Mouse (Mus musculus): ENCODE measurements around the gene Ak6. TPM values are rescaled to one million over a fixed set of nuclear protein-coding genes. Genes with fewer than 3 reads are reported as not detected.

Ak6 gene
- polyA plus RNA-seq, 1 experiment from 2014 or later = 257 TPM

DNA sequence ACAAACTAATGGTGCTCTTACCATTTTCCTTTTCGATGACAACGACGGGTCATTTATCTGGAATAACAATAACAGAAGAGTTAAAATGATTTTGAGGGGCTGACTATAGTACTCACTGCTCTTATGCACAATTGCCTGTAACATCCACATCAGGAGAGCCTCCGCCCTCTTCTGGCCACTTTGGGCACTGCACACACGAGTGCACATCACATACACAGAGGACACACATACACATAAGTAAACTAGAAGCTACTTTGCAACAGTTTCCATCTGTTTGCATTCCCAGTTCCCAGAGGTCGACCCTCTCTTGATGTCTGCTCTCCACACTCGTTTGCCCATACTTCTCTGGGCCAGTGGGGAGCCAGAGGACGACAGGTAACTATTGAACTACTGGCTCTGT is 43.0 kb upstream of the Ak6 start:
- Histone ChIP-seq H3K9me3 (replicated peaks; ENCODE audit: low read length) (no peaks in the 10 kb centered on the region), H3K4me3 (replicated peaks; ENCODE audit: low read depth, low read length) (no peak overlapping the region), H3K36me3 (ENCODE audit: insufficient read depth, low read length) (0 out of 2 replicates have a peak, but pooled peaks cover 2% of the 10 kb centered on the region), H3K4me2 (ENCODE audit: low read length) (no peak overlapping the region), H3K4me1 (replicated peaks; ENCODE audit: insufficient read depth, low read length) (no peaks in the 10 kb centered on the region), H3K9ac (ENCODE audit: low read depth, low read length) (no peak overlapping the region), H3K27ac (no peak overlapping the region), H3K27me3 (ENCODE audit: insufficient read depth, low read length) (no peaks in the 10 kb centered on the region)
- 88% methylated on average over 8 of the region's 8 CpGs for WGBS
- DNase-seq (ENCODE audit: low spot score) (no peak), ATAC-seq (replicated peaks; ENCODE audit: low FRiP score, low read depth) (no peak)
- TF ChIP-seq CTCF (IDR thresholded peaks at IDR 0.05; ENCODE audit: low read depth) = peak; percentile 42; the same call in 1 of the 2 replicates

DNA sequence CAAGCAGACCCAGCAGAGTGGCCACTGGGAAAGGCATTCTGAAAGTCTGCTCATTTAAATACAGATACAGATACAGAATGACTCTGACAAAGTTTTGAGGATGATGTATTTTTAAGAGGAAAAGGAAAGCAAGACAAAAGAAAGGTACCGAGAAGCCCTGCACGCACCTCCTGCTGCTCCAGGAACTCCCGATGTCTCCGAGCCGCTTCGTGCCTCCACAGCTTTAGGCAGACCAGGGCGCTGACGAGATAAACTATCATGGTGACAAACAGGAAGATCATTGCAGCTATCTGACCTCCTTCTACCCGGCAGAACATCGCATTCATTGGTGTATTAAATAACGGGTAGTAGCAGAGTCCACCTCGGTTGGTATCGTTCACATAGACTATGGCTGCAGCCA is 39.5 kb upstream of the Ak6 start:
- DNase-seq (ENCODE audit: low spot score) (no peak), ATAC-seq (replicated peaks; ENCODE audit: low FRiP score, low read depth) (no peak)
- H3K4me1 ChIP-seq (replicated peaks; ENCODE audit: insufficient read depth, low read length) = no peaks in the 10 kb centered on the region
- H3K4me3 ChIP-seq (replicated peaks; ENCODE audit: low read depth, low read length) = no peak overlapping the region
- no peaks in the 10 kb centered on the region for H3K27me3 ChIP-seq (ENCODE audit: insufficient read depth, low read length)
- no peak overlapping the region for H3K9ac ChIP-seq (ENCODE audit: low read depth, low read length)
- 92% methylated on average over 13 of the region's 13 CpGs for WGBS
- no peak for TF ChIP-seq CTCF (IDR thresholded peaks at IDR 0.05; ENCODE audit: low read depth)
- H3K27ac ChIP-seq = no peak overlapping the region
- no peaks in the 10 kb centered on the region for H3K9me3 ChIP-seq (replicated peaks; ENCODE audit: low read length)
- no peak overlapping the region for H3K4me2 ChIP-seq (ENCODE audit: low read length)
- H3K36me3 ChIP-seq (ENCODE audit: insufficient read depth, low read length) = 0 out of 2 replicates have a peak, but pooled peaks cover 2% of the 10 kb centered on the region

DNA sequence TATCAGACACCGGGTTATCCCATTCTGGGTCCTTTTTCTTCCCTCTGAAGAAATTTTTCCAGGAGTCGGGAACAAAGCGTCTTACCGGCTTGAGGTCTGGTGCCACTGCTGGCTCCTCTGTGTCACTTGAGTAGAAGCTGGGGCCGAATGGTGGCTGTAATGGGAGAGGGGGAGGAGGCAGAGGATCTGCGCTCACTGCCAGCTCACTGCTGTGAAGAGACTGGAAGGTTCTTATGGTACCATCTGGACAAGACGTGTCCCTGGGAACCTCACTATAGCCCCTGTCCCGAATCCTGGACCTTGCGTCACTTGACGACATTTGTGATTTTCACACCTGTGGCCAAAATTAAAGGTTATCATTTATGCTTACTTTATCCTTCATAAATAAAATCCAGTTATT is 38.5 kb upstream of the Ak6 start:
- WGBS = 92% methylated on average over 10 of the region's 10 CpGs
- Histone ChIP-seq H3K27me3 (ENCODE audit: insufficient read depth, low read length) (no peaks in the 10 kb centered on the region), H3K4me3 (replicated peaks; ENCODE audit: low read depth, low read length) (no peak overlapping the region), H3K4me1 (replicated peaks; ENCODE audit: insufficient read depth, low read length) (no peaks in the 10 kb centered on the region), H3K36me3 (ENCODE audit: insufficient read depth, low read length) (0 out of 2 replicates have a peak, but pooled peaks cover 2% of the 10 kb centered on the region), H3K4me2 (ENCODE audit: low read length) (no peak overlapping the region), H3K9me3 (replicated peaks; ENCODE audit: low read length) (no peaks in the 10 kb centered on the region), H3K27ac (no peak overlapping the region), H3K9ac (ENCODE audit: low read depth, low read length) (no peak overlapping the region)
- no peak for TF ChIP-seq CTCF (IDR thresholded peaks at IDR 0.05; ENCODE audit: low read depth)
- ATAC-seq (replicated peaks; ENCODE audit: low FRiP score, low read depth) (no peak), DNase-seq (ENCODE audit: low spot score) (no peak)

GRCm38 (mm10) chr13:100612903-100613302 is 37.9 kb upstream of the Ak6 start:
- peak; percentile 37; the same call in 1 of the 2 replicates for TF ChIP-seq CTCF (IDR thresholded peaks at IDR 0.05; ENCODE audit: low read depth)
- DNase-seq (ENCODE audit: low spot score) (no peak), ATAC-seq (replicated peaks; ENCODE audit: low FRiP score, low read depth) (no peak)
- Histone ChIP-seq H3K9ac (ENCODE audit: low read depth, low read length) (no peak overlapping the region), H3K27me3 (ENCODE audit: insufficient read depth, low read length) (no peaks in the 10 kb centered on the region), H3K4me3 (replicated peaks; ENCODE audit: low read depth, low read length) (no peak overlapping the region), H3K9me3 (replicated peaks; ENCODE audit: low read length) (no peaks in the 10 kb centered on the region), H3K4me1 (replicated peaks; ENCODE audit: insufficient read depth, low read length) (no peaks in the 10 kb centered on the region), H3K36me3 (ENCODE audit: insufficient read depth, low read length) (0 out of 2 replicates have a peak, but pooled peaks cover 2% of the 10 kb centered on the region), H3K27ac (no peak overlapping the region), H3K4me2 (ENCODE audit: low read length) (no peak overlapping the region)
- WGBS = 68% methylated on average over 2 of the region's 2 CpGs

DNA sequence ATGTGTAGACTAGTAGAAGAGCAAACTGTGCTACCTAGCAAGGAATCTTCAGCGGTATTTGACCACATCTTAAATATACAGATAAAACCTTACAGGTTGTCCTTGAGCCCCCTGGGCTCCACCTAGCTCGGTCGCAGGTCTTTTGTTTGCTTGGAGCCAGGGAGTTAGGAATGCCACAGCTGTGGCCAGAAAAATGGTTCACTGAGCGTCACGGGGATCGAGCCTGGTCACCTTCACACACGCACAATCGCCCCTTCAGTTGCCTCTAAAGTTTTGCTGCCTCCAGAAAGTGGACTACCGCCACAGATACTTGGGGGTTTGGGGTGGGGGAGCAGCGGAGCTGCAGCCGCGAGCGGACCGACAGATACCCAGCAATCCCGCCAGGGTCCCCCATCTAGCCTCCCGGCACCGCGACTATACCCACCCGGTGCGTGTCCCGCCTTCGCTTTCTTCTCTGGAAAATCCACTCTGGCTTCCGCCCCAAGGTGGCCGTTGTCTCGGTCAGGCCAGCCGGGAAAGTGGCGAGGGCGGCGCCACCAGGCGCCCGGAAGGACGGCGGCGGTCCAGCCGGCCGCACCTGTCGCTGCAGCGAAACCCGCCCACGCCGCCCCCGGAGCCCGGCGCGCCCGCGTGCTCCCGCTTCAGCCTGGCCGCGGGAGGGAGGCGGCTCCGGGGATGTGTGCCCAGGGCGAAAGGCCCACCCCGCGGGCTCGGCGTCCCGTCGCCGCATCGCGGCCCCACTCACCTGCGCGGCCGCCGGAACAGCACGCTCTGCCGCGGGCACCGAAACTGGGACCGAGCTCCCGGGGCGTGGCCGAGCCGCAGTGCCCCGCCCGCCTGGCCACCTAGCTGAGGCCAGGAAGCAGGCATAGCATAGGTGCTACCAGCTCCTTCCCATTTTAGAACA is 34.3 kb upstream of the Ak6 start, which contains the start of gene Marveld2:
Gene Marveld2 (minus strand): TSS at position 791 of the 907 bp plus-strand sequence.
- Histone ChIP-seq H3K9ac (ENCODE audit: low read depth, low read length) (peak within 1 kb of the TSS; percentile 76), H3K9me3 (replicated peaks; ENCODE audit: low read length) (no peaks in the 10 kb centered on the region), H3K4me1 (replicated peaks; ENCODE audit: insufficient read depth, low read length) (no peaks in the 10 kb centered on the region), H3K36me3 (ENCODE audit: insufficient read depth, low read length) (peaks cover 6% of the 10 kb centered on the region; the same call in 1 of the 2 replicates), H3K4me3 (replicated peaks; ENCODE audit: low read depth, low read length) (peak within 1 kb of the TSS; percentile 64), H3K27me3 (ENCODE audit: insufficient read depth, low read length) (no peaks in the 10 kb centered on the region), H3K27ac (peak within 1 kb of the TSS; percentile 88), H3K4me2 (ENCODE audit: low read length) (peak within 1 kb of the TSS; percentile 72)
- no peak; the same call in 1 of the 2 replicates for TF ChIP-seq CTCF (IDR thresholded peaks at IDR 0.05; ENCODE audit: low read depth)
- ATAC-seq (replicated peaks; ENCODE audit: low FRiP score, low read depth) (peak; percentile 81), DNase-seq (ENCODE audit: low spot score) (peak; percentile 49)
- WGBS = 3% methylated on average over 65 of the region's 77 CpGs

- ATAC-seq (replicated peaks; ENCODE audit: low FRiP score, low read depth) (no peak), DNase-seq (ENCODE audit: low spot score) (no peak)
- TF ChIP-seq CTCF (IDR thresholded peaks at IDR 0.05; ENCODE audit: low read depth) = no peak
- H3K9me3 ChIP-seq (replicated peaks; ENCODE audit: low read length) = no peaks in the 10 kb centered on the region
- no peak overlapping the region for H3K9ac ChIP-seq (ENCODE audit: low read depth, low read length)
- H3K36me3 ChIP-seq (ENCODE audit: insufficient read depth, low read length) = peaks cover 13% of the 10 kb centered on the region; the same call in 1 of the 2 replicates
- H3K4me1 ChIP-seq (replicated peaks; ENCODE audit: insufficient read depth, low read length) = no peaks in the 10 kb centered on the region
- H3K4me2 ChIP-seq (ENCODE audit: low read length) = no peak overlapping the region
- no peak overlapping the region for H3K4me3 ChIP-seq (replicated peaks; ENCODE audit: low read depth, low read length)
- WGBS = 86% methylated on average over 13 of the region's 13 CpGs
- no peak overlapping the region for H3K27ac ChIP-seq
- no peaks in the 10 kb centered on the region for H3K27me3 ChIP-seq (ENCODE audit: insufficient read depth, low read length)
Observed at GRCm38 (mm10) chr13:100617583-100617982, 33.2 kb upstream of the Ak6 start.
